Mouse (Mus musculus) right cerebral cortex, adult 2 months (tissue): ENCODE results near the gene Rsph1.

Source experiments
- DNase-seq, 2 experiments: peaks; one replicate each; pipeline ENCODE4 v3.0.0; 2021 to 2022; ENCODE audit warnings: low spot score in 2 of 2

Gene Rsph1

DNA sequence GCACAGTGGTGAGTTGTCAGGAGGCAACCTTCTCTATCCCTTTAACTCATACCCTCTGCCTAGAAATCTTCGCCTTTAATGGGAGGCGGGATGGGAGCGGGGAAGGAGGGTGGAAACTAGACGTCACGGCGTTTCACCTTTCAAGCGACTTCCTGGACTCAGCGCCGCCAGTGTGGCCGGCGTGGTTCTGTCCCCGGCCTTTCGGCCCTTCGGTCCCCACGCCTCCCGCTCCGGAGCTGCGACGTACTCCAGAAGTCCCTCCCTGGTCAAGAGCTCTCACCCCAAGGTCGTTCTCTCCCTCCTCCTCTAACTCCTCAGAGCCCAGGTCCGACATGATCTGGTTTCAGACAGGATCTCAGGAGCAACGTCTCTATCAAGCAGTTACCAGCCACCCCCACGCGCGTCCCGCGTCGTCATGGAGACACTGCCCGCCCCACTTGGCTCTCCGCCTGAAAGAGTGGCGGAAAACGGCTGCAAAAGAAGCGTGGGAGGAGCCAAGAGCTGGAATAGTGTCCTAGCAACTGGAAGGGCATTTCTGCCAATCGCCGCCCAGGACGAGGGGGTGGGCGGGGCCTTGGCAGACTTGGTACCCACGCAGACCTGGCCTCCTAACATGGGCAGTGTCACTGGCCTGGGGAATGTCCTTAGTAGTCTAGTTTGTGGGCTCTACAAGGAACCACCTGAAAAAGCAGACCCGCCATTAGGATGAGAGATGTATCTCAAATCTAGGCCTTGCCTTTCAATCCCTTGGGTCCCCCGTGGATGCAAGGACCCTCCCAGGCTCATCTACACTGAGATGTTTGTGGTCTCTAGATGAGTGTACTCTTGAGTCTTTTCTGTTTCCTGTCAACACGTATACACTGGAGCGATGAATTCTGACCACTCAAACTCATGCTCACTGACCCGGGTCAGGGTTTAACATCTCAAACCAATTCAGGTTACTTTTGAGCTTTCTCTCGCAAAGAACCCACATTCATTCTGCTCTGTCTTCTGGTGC is at the start of gene Rsph1:
Rsph1 (minus strand) TSS at position 462 of the 997 bp plus-strand sequence.
- peak; percentile 100 for DNase-seq

GRCm38 (mm10) chr17:31326220-31326852 is 49.2 kb upstream of the Rsph1 start:
- DNase-seq: no peak

- DNase-seq: peak in 1 of 2 experiments; percentile 31
Measured at GRCm38 (mm10) chr17:31325451-31326219, 48.5 kb upstream of the Rsph1 start.

DNA sequence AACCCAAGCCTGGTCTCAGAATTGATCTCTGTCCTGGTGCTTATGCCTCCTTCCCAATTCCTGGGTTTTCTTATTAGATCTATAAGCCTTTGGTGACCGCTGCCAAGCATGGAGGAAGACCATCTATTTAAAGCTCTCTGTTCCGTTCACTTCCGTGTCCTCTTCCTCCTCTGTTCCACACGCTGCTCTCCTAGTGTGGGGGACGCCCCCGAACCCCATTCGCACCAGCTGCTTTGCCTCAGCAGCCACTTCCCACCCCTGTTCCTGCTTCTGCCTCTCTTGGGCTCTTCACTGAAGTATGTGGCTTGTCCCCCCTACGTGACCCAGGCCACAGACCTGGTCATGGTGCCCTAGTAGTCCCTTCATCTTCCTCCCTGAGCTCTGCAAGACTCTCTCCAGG is 47.0 kb upstream of the Rsph1 start:
- DNase-seq: no peak

- DNase-seq: no peak
Measured at GRCm38 (mm10) chr17:31323379-31323778, 46.2 kb upstream of the Rsph1 start.

DNA sequence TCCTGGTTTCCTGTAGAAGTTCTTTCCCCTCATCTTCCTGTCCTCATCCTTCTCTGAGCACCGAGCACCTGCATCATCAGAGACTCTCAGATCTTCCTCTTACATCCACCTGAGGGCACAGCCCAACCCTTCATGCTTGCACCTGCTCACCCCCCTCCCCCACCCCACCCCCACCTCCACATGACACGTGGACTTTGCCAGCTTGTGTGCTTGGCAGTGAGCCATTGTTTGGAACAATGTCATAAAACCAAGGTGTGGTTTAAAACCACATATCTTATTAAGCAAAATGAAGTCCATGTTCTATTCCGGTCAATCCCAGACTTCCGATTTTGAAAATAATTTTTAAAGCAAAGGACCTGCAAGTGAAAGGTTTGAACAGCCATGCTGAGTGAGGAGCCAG is 45.3 kb upstream of the Rsph1 start:
- no peak for DNase-seq

- DNase-seq: peak; percentile 86
Measured at GRCm38 (mm10) chr17:31321425-31321824, 44.2 kb upstream of the Rsph1 start.

GRCm38 (mm10) chr17:31318906-31319767 is 42.0 kb upstream of the Rsph1 start:
- no peak for DNase-seq

DNA sequence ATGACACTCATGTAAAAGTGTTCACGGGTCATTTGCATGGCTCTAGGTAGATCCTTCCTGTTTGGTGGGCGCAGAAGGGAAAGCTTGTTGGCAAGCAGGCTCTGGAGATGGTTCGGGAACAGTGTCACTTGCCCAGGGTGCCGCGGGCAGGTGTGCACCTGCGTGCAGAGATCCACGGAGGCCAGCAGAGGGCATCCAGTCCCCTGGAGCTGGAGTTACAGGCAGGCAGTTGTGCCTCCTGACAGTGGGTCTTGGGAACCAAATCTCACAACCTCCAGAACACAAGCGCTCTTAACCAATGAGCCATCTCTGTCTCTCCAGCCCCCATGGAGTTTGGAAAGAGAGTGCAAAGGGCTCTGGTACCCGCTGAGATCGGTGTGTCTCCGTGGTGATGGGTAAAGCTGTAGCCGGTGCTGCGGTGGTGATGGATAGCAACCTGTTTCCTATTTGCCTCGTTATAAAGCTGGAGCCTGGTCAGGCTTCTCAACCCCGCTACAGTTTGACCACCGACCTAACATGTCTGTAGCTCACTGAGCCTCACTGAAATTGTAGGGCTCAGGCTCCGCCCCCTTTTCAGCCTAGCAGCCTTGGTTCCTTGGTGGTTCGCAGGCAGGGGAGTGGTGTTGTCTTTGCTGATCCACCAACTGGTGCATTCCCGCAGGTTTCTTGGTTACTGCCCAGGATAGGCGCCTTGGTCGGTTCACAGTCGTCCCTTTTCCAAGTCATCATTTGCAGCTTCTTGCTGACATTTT is 40.5 kb upstream of the Rsph1 start:
- DNase-seq: no peak

GRCm38 (mm10) chr17:31316998-31317397 is 39.8 kb upstream of the Rsph1 start:
- no peak for DNase-seq

GRCm38 (mm10) chr17:31315993-31316392 is 38.8 kb upstream of the Rsph1 start:
- no peak for DNase-seq

DNA sequence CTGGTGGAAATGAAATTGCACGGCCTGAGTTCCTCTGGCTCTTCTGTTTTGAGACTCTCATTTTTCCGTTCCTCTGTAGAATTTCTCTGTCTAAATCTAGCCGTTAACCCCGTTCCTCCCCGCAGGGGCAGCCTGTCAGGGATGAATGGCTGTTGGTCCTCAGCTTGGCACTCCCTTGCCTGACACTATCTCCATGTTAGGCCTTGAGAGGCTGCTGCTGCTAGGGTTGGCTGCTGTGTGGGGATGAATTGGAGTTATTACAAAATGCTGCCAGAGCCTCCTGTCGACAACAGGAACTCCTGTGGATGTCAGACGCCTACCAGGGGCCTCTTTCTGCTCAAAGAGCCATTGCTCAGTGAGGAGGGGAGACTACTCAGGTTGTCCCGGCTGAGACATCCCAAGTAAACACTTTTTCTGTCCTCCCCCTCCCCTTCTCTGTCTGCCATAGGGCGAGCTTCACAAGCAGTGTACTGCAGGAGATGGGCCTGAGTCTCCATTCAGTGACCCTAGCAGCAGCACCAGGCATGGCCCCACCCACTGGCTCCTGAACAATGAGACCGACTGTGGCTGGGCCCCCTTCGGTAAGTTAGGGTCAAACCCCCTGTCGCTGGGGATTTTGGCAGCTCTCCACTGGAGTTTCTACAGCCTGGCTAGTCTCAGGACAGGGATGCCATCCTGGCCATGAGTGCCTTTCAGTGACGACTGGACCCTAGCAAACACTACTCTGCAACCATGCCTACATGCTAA is 38.0 kb upstream of the Rsph1 start:
- no peak for DNase-seq

GRCm38 (mm10) chr17:31312648-31313047 is 35.5 kb upstream of the Rsph1 start:
- no peak for DNase-seq

DNA sequence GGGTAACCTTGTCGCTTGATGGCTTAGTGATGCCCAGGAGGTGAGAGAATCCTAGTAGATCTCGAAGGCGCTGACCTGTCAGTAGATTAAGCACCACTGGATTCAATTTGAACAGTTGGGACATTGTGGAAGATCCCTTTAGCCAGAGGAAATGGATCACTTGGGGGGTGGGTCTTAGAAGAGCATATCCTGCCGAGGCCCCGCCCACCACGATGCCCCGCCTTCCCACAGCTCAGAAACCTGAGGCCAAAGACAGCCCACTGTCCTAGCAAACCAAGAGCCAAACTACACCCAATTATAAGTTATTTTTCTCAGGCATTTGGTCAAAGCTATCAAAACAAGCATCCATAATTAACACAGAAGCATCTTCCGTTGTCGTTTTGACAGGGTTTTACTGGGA is 33.9 kb upstream of the Rsph1 start:
- no peak for DNase-seq

- no peak for DNase-seq
Measured at GRCm38 (mm10) chr17:31309281-31309793, 32.2 kb upstream of the Rsph1 start.

- no peak for DNase-seq
Measured at GRCm38 (mm10) chr17:31308291-31308816, 31.2 kb upstream of the Rsph1 start.

- no peak for DNase-seq
Measured at GRCm38 (mm10) chr17:31307756-31308155, 30.6 kb upstream of the Rsph1 start.

GRCm38 (mm10) chr17:31305776-31306120 is 28.6 kb upstream of the Rsph1 start:
- DNase-seq: no peak
